Mouse (Mus musculus): ENCODE data around the gene Fto. TPM values are rescaled to one million over a fixed set of nuclear protein-coding genes. Genes with fewer than 3 reads are reported as not detected.
A peak's percentile ranks its signal among the peaks of the same experiment; 100 is the strongest.

Fto gene
- polyA plus RNA-seq, 1 experiment from 2014 or later = 81.7 TPM

DNA sequence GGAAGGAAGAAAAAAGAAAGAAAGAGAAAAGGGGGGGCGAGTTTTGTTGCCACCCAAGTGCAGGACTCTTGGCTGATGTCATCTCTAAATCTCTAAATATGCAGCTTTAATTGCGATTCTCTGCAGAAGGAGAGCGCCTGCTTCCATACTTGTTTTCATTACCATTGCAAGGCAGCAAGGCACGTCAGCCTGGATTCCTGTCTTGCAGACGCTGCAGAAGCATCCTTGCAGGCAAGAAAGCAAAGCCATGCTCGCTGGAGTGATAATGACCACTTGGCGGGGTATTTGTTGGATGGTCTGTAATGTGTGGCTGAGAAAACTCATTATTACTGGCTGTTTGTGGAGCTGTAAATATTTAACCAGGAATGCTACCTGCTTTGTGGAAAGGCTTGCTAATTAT lies 396.4 kb downstream of the Fto start:
- no peak for DNase-seq (ENCODE audit: low spot score)
- H3K4me1 ChIP-seq = peaks cover 57% of the 10 kb centered on the region
- H3K27me3 ChIP-seq (ENCODE audit: insufficient read depth, poor library complexity, severe bottlenecking) = peaks cover under 1% of the 10 kb centered on the region; the same call in 1 of the 2 replicates
- no peak overlapping the region for H3K27ac ChIP-seq
- H3K9me3 ChIP-seq = no peaks in the 10 kb centered on the region
- H3K4me3 ChIP-seq = no peak overlapping the region
- 24% methylated on average over 7 of the region's 7 CpGs for WGBS
- no peaks in the 10 kb centered on the region for H3K36me3 ChIP-seq

DNA sequence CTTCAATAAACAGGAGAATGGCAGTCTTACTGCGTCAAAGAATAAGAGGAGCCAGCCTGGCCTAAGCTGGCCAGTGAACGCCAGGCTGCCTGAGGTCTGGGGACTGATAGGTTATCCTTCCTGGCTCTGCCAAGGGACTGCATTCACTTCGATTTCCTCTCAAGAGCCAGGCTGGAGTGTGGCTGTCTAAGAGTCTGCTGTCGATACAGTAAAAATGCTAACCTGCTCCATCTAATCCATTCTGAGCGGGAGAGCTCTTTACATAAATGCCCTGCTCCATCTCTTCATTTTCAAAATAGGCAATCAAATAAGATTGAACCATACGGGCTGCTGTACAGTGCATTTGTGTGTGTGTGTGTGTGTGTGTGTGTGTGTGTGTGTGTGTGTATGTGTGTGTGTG lies 397.9 kb downstream of the Fto start:
- Histone ChIP-seq H3K36me3 (no peaks in the 10 kb centered on the region), H3K9me3 (no peaks in the 10 kb centered on the region), H3K27me3 (ENCODE audit: insufficient read depth, poor library complexity, severe bottlenecking) (no peaks in the 10 kb centered on the region), H3K4me1 (peaks cover 70% of the 10 kb centered on the region), H3K27ac (peak overlapping the region; percentile 24; the same call in 1 of the 2 replicates), H3K4me3 (no peak overlapping the region)
- 32% methylated on average over 6 of the region's 6 CpGs for WGBS
- DNase-seq (ENCODE audit: low spot score) = no peak

DNA sequence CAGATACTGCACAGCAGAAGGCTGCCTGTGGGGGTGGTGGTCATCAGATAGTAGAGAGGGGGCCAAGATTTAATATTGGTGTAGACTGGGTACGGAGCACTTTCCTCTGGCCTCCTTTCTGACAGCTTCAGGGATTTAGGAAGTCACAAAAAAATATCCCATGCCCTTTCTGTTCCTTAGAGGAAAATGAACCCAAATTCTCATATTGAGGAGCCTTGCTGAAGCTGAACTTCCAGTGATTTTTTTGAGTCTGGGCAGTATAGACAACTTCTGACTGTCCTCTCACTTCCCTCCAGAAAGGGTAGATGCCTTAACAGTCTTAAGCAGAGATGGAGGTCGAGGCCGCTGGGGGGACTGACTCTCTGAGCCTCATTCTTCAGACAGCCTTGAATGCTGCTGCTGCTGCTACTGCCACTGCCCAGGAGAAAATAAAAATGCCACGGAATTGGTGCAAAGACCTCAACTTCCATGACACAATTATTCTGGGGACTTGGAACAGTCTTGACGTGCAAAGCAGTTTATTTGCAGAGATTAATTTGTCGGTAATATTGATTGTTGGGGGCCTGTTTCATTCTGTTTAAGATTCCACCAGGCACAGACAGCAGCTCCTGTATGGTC lies 398.8 kb downstream of the Fto start:
- Histone ChIP-seq H3K4me3 (peak overlapping the region; percentile 54), H3K36me3 (no peaks in the 10 kb centered on the region), H3K4me1 (peaks cover 74% of the 10 kb centered on the region), H3K27me3 (ENCODE audit: insufficient read depth, poor library complexity, severe bottlenecking) (no peaks in the 10 kb centered on the region), H3K9me3 (no peaks in the 10 kb centered on the region), H3K27ac (peak overlapping the region; percentile 90; the same call in 1 of the 2 replicates)
- WGBS = 14% methylated on average over 6 of the region's 6 CpGs
- DNase-seq (ENCODE audit: low spot score) = no peak

DNA sequence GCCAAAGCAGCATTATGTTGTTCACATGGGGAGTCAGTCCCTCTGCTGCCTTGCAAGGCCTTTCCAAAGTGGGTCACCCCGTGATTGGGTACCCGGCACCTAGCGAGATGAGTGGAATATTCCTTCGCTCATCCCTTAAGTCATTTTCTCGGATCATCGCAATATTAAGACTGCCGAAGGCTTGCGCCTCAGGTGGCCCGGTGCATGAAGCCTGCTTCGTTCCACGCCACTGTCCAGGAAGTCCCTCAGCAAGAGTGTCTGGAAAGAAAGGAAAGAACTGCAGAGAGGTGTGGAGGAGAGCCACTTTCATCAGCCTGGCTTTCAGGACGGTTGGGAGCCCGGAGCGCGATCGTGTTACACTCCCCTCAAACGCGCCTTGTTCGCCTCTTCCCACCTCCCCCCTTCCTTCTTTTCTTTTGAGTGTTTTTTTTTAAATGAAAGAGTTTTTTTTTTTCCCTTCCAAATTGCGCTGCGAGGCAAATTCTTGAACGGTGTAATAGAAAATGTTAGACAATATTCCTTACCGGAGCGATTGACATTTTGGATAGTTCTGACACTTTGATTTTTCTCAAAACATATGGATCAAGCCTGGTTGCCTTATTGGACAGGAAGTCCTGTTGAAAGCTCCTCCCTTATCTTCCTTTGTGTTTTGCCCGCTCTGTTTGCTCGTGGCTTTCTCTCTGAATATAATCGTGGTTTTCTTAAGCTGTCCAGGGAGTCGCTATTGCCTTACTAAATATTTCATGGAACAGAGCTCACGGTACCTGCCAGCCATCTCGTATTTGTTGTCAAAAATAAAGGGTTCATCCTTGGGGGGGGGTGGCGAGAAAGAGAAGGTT lies 399.6 kb downstream of the Fto start:
- H3K27ac ChIP-seq = peak overlapping the region; percentile 90
- no peaks in the 10 kb centered on the region for H3K9me3 ChIP-seq
- H3K4me3 ChIP-seq = peak overlapping the region; percentile 54
- WGBS = 5% methylated on average over 31 of the region's 31 CpGs
- peaks cover 74% of the 10 kb centered on the region for H3K4me1 ChIP-seq
- H3K27me3 ChIP-seq (ENCODE audit: insufficient read depth, poor library complexity, severe bottlenecking) = no peaks in the 10 kb centered on the region
- DNase-seq (ENCODE audit: low spot score) = peak; percentile 81
- H3K36me3 ChIP-seq = no peaks in the 10 kb centered on the region

DNA sequence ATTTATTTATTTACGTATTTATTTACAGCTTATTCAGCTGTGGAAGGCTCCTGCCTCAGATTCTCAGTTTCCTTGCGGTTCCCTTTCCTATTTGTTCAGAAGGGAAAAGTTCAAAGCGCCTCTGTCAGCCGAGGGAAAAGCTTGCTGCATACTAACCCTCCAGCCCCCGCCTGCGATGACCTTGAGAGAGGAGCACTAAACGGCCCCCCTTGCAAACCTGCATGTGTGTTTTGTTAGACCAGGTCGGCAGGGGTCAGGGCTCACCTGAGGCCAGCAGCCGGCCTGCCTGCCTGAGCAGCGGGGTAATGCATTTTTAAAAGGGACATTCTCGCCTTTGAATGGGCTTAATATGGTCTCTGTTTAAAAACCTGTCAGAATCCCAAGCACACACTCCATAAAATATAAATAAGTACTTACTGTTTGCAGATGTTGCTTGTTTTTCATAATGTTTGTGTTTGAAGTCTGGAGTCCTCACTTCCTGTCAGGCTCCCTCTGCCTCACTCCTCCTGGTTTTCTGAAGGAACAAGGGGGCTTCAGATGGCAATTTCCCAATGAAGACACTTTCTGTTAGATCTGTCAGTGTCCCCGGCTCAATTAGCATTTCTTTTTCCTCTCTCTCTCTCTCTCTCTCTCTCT lies 400.5 kb downstream of the Fto start:
- WGBS = 10% methylated on average over 12 of the region's 12 CpGs
- peaks cover 74% of the 10 kb centered on the region for H3K4me1 ChIP-seq

DNA sequence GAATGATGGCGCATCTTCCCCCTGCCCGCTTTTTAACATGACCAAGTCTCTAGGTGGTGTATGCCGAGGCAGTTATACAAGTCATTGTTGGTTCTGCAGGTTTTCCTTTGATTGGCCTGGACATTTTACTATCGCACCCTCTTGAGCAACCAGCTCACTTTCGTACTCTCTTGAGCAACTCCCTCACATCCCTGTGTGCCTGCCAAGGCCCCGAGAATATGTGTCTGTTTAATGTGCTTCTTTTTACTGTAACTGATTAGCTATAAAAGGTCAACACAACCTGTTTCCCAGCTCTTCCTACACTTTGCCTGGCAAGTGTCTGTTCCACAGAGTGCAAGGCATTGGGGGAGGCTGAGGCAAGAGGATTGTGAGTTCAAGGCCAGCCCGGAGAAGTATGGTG lies 401.4 kb downstream of the Fto start:
- Histone ChIP-seq H3K9me3 (no peaks in the 10 kb centered on the region), H3K4me1 (peaks cover 66% of the 10 kb centered on the region), H3K27ac (peak overlapping the region; percentile 90), H3K27me3 (ENCODE audit: insufficient read depth, poor library complexity, severe bottlenecking) (no peaks in the 10 kb centered on the region), H3K36me3 (no peaks in the 10 kb centered on the region), H3K4me3 (no peak overlapping the region)
- 73% methylated on average over 7 of the region's 7 CpGs for WGBS
- no peak for DNase-seq (ENCODE audit: low spot score)

More for the DNA sequence above, 400.5 kb downstream of the Fto start:
- H3K27me3 ChIP-seq (ENCODE audit: insufficient read depth, poor library complexity, severe bottlenecking) = no peaks in the 10 kb centered on the region
- H3K27ac ChIP-seq = peak overlapping the region; percentile 90
- no peaks in the 10 kb centered on the region for H3K36me3 ChIP-seq
- DNase-seq (ENCODE audit: low spot score) = no peak
- peak overlapping the region; percentile 54 for H3K4me3 ChIP-seq
- no peaks in the 10 kb centered on the region for H3K9me3 ChIP-seq

DNA sequence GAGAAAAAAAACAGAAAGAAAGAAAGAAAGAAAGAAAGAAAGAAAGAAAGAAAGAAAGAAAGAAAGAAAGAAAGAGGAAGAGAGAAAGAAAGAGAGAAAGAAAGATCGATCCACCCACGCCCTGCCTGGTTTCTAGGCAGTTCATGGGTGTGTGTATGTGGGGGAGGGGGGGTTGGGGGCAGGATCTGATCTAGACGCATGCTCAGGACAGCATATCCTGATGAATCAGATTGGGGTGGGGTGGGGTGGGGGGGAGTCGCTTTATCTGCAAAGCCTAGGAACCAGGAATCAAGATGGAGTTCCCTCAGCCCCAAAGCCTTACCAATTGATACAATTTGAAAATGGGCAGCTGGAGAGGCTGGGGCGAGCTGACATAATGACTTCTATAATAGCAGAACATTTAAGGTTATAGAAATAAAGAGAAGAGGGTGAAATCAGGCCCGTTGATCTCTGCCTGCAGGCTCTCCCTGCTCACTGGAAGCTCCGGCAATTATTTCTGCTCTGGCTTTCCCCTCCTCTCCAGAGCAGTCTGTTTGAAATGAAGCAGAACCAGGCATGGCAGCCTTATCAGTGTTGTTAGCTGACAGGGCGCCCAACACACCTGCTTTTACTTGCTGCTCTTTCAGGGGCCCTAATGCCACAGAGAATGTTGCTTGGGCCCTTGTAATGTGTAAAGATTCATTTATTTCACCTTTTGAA lies 402.2 kb downstream of the Fto start:
- 19% methylated on average over 8 of the region's 8 CpGs for WGBS
- H3K4me3 ChIP-seq = peak overlapping the region; percentile 22

More for the DNA sequence above, 402.2 kb downstream of the Fto start:
- peaks cover 59% of the 10 kb centered on the region for H3K4me1 ChIP-seq
- DNase-seq (ENCODE audit: low spot score) = peak; percentile 81
- H3K27ac ChIP-seq = peak overlapping the region; percentile 90
- H3K36me3 ChIP-seq = no peaks in the 10 kb centered on the region
- H3K9me3 ChIP-seq = no peaks in the 10 kb centered on the region
- no peaks in the 10 kb centered on the region for H3K27me3 ChIP-seq (ENCODE audit: insufficient read depth, poor library complexity, severe bottlenecking)

Other genes starting within 250 kb of the Fto start
- gene Rbl2, start 243.5 kb upstream of the Fto start, polyA plus RNA-seq (2016; fragmentation: Nextera tagmentation; extraction: Ambion mirVana) = 8.3 and 13.7 TPM in 2 replicates
- gene Aktip, start 113.5 kb upstream of the Fto start, polyA plus RNA-seq (2016; fragmentation: Nextera tagmentation; extraction: Ambion mirVana) = 49.7 and 52.2 TPM in 2 replicates
- 9.2 and 9.3 TPM in 2 replicates for gene Rpgrip1l, start 263 bp upstream of the Fto start, polyA plus RNA-seq (2016; fragmentation: Nextera tagmentation; extraction: Ambion mirVana)

All from heart, embryonic 10.5 days (tissue).